Mouse (Mus musculus): Measurements from ENCODE around the gene Tacc3.

Gene Tacc3

GRCm38 (mm10) chr5:33721541-33722265 lies 63.8 kb downstream of the Tacc3 start, which contains the start of gene Fgfr3:
Gene Fgfr3, plus strand, starts transcription at chr5:33721674.
- DNase-seq (ENCODE audit: low read depth in 1 of 2, low spot score in 2 of 2), result no peak

- DNase-seq (ENCODE audit: low read depth in 1 of 2, low spot score in 2 of 2), result no peak
These were observed 64.5 kb downstream of the Tacc3 start for GRCm38 (mm10) chr5:33722266-33723018.

DNA sequence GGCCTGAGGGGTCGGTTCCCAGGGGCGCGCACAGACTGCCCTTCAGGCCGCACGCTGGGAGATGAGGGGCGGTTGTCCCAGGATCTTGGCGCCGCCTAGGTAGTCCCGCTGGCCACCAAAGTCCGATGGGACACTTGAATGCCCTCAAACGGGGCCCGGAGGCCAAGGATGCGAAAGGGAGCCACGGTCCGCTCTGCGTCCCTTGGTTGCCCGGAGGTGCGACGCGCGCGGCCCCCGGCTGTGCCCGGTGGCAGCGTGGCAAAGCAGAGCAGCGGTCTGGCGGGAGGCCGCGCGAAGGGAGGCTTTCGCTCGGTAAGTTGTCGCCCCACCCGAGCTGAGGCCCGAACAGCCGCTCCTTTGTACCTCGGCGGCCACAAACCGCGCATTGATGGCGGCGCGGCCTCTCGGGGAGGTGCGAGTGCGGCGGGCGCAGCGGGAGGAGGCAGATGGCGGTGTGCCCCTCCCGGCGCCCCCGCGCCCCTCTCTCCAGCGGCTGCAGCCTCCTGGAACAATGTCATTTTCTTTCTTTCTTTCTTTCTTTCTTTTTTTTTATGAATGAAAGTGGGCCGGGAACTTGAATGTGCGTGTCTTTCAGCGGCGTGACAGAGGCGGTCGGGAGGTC lies 65.2 kb downstream of the Tacc3 start:
- no peak for DNase-seq (ENCODE audit: low read depth in 1 of 2, low spot score in 2 of 2)

- no peak for DNase-seq (ENCODE audit: low read depth in 1 of 2, low spot score in 2 of 2)
These were observed 65.9 kb downstream of the Tacc3 start for GRCm38 (mm10) chr5:33723641-33724465.

GRCm38 (mm10) chr5:33726081-33726647 lies 68.2 kb downstream of the Tacc3 start:
- no peak for DNase-seq (ENCODE audit: low read depth in 1 of 2, low spot score in 2 of 2)

GRCm38 (mm10) chr5:33726891-33727290 lies 69.0 kb downstream of the Tacc3 start:
- DNase-seq (ENCODE audit: low read depth in 1 of 2, low spot score in 2 of 2), result no peak

All from monocyte, adult 2 months (primary cell).